Mouse (Mus musculus) NIH3T3 (cell line): ENCODE data around the gene Oxa1l.

Experiments
- DNase-seq: peaks from one replicate; pipeline ENCODE4 v3.0.0-alpha.2; 2012; ENCODE audit warnings: low read depth

The Oxa1l gene

GRCm38 (mm10) chr14:54371460-54371859 lies 10.8 kb downstream of the Oxa1l start:
- no peak for DNase-seq

DNA sequence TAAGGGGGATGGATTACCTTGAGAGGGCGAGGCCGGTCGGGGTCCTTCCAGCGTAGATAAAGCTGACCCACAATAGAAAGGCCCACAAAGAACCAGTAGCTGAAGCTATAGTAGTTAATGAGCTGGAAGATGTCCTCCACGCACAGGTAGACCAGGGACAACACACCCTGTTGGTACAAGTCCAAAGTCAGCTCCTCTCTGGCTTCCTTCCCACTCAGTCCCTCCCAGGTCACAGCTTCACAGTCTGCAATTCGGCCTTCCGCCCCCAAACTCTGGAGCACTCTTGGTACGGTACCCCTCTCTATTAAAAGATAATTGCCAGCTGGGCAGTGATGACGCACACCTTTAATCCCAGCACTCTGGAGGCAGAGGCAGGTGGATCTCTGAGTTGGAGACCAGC lies 12.3 kb downstream of the Oxa1l start:
- DNase-seq, result no peak

- DNase-seq, result peak; percentile 22
Observed at GRCm38 (mm10) chr14:54375916-54376315, 15.3 kb downstream of the Oxa1l start.

DNA sequence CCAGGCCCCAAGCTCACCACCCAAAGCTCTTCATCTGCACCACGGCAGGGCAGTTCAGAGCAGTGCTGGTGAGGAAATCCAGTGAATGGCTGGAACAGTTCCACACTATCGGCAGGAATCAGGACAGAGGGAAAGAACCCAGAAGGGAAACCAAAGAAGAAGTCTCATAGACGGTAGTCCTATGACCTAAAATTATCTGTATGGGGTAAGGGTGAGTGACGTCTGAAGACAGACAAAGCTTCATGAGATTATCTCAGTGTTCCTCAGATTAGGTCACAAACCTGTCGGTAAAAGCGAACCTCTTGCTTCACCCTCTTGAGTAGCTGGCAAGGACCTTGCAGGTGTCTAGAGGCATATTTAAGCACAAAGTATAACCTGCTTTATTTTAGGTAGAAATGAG lies 16.5 kb downstream of the Oxa1l start:
- DNase-seq, result no peak

DNA sequence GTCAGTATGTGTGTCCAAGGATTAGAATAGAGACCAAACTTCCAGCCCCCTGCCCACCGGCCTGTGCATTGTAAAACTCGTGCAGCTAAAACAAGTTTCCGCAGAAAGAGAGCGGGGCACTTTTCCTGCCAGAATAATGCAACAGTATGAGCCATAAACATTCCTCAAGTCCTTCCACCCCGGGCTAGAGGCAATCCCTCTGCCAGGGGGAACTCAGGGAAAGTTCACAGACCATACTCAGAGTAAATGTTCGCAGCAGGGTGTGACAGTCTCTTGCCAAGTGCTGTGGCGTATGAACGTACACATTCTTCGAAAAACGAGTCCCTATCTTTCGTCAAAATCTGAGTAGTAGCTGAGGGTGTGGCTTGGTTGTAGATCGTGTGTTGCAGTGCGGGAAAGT lies 18.9 kb downstream of the Oxa1l start:
- DNase-seq, result peak; percentile 34

DNA sequence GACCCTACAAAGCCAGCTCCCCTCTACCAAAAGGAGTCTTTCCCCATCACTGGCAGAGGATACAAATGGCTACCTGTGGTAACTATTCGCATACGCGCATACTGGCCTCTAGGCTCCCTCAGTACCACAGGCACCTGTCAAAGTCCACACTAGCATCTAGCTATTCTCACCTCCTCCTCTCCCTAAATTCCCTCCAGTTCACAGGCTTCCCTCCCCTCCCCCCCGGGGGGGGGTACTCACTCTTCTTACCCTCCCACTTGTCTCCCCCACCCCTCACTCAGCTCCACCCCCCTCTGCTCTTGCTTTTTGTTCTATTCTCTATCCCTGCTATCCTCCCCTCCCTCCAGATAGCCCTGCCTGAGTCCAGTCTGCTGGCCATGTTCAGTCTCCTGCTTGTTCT lies 20.0 kb downstream of the Oxa1l start:
- no peak for DNase-seq

DNA sequence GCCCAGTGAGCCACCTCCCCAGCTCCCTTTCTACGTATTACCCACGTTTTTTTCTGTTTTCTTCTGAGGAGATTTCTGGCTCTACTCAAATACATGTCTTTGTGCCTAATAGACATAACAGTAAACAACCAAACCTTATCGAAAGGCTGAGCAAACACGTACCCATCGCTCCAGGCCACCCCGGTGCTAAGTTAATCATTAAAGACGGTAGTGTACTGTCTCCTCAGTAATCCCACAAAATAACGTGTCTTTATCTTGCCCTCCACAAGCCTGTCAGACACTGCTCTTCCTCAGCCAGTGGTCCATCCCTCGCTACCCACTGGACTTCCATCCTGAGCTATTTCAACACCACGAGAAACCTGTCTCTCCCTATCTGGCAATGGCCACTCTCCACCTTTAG lies 21.2 kb downstream of the Oxa1l start:
- DNase-seq, result no peak

DNA sequence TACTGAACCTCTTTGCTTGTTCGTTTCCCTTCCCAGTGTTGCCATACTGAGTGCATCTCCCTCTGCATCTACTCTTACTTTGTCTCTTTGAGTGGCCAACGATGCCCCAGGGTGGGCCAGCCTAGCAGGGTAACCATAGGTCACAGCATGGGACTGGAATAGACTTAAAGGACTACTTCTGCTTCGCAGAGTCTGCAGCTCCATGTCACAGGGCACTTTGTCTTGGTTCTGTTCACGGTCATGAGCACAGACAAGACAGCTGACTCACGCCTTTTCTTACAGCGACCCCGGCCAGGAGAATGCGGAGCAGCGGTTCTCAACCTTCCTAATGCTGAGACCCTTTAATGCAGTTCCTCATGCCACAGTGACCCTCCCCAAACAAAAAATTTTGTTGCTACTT lies 22.0 kb downstream of the Oxa1l start:
- no peak for DNase-seq

DNA sequence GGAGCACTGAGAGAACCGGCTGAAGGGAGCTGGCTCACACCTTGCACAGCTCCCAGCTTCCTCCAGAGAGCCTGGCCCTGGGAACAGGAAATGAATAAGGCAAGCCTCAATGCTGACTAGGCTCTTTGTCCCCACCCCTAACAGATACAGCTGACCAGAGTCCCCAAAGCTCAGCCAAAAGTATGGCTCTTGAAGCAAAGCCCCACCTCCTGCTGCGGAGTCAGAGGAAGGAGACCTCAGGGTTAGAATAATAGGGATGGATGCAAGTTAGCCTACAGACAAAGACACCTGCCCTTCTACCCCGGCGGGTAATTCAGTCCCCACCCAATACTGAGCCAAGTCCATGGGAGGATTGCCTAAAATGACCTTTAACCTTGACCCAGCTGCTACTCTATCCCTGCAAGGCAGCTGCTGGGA lies 22.7 kb downstream of the Oxa1l start:
- DNase-seq, result no peak

DNA sequence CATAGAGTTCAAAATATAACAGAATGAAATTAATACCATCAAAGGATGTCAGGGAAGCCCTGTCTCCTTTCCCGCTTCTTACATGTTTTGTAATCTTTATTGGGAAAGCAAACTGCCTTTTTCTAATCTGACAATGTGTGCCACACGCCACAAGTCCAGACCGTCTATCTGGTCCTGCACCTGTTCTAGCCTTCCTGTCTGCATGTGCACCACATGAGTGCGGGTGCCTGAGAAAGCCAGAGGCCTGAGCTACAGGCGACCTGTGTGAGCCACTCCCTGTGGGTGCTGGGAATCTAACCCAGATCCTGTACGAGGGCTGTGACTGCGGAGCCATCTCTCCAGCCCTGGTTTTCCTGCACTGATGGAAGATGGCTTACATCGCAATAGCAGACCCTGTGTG lies 23.8 kb downstream of the Oxa1l start:
- DNase-seq, result no peak

DNA sequence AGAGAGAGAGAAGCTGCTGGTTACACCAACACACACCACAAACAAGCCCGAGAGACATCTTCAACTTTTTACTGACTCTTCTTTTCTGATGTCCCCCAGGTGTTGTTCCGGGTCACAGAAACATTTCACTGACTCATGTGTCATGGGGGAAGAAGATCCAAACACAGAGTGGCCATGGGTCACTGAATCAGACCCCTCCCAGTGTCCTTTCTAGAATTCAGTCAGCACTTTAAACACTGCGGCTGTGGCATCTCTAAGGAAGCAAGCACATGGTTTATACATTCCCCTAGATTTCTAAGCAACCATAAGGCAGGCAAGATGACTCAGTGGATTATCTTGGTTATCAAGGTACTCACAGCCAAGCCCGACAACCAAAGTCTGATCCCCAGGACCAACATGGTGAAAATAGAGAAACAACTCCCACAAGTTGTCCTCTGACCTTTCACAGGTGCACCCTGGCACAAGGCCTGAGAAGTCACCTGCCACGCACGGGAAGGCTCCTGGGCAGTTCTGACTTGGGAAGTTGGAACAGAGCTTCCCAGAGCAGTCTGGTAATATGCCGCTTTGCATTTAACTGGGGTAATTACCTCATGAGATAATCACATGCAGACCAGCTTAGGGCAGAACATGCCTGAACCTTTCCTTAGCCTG lies 25.5 kb downstream of the Oxa1l start:
- DNase-seq, result no peak

DNA sequence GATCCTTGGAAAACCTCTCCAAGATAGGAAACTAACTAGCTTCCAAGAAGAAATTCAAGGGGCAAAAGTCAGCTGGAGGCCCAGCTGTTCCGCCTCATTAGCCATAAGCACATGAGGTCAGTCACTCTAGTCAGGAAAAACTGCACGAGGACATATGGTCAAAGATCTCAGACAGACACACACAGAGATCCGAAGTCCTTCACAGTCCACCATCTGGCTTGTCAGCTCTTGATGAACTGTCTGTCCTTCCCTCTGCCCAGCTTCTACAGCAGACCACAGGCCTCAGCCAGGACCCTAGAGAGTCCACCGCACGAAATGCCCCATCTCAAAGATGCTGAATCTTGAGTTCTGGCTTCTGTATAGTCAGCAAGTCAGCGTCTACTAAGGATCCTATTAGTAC lies 26.9 kb downstream of the Oxa1l start:
- DNase-seq, result no peak

DNA sequence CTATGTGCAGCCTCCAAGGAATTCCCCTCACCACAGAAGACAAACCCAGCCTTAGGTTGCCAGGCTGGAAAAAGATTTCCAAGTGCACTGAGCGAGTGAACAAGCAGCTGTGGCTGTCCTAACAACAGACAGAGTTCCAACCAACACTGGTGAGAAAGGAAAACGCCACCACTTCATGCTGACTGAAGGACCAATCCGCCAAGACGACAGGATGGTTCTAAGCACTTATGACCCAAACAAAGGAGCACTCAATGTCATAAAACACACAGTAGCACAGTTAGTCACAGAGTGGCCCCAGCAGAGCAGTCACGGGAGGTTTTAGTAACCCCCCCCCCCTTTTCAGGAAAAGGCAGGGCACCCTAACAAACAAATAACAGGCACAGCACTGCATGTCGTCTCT lies 30.2 kb downstream of the Oxa1l start:
- DNase-seq, result no peak

DNA sequence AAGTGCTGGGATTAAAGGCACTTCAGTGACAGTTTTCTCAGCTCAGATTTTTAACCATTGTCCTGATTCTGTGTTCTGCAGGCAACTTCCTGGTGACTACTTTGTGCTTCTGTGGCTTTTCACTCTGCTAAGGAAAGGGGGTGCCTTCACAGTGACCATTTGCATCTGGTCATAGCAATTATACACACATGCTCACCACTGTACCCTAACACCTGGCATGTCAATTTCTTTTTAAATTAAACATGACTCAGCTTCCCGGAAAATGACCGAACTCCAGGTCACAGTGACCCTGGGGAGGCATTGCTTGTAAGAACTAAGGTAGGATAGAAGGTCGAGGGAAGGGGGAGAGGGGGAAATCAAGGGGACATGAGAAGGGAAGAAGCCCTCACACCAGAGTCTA lies 33.2 kb downstream of the Oxa1l start:
- DNase-seq, result no peak

DNA sequence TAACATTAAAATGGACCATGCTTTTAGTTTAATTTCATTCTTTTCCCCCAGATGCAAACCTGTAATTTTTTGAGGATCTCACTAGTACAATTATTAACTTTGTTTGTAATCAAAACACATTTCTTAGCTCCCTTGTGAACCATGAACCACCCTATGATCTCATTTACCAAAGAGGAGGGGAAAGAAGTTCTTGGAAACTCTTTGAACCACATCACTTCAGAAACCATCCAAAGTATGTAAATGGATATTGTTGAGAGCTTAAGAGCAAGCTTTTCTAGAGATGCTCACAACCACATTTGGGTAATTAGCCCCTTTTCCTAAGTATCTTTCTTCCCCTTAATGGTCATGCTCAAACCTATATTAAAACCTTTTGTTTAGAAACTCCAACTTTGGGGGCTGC lies 33.7 kb downstream of the Oxa1l start:
- no peak for DNase-seq

DNA sequence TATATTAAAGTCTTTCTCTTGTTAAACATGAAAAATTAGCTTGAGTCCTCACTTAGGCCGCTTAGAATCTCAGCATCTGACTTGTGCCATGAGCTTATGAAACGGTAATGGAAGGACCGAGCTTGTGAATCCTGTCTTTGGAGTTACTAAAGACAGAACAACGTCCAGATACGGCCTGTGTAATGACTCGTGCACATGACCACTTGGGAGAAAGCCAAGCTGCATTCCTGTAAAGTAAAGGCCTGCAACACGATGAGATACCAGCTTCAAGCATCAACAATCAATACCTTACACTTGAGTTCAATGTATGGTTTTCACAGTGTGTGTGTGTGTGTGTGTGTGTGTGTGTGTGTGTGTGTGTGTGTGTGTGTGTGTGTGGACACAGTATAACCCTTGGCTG lies 36.1 kb downstream of the Oxa1l start:
- DNase-seq, result peak; percentile 73

DNA sequence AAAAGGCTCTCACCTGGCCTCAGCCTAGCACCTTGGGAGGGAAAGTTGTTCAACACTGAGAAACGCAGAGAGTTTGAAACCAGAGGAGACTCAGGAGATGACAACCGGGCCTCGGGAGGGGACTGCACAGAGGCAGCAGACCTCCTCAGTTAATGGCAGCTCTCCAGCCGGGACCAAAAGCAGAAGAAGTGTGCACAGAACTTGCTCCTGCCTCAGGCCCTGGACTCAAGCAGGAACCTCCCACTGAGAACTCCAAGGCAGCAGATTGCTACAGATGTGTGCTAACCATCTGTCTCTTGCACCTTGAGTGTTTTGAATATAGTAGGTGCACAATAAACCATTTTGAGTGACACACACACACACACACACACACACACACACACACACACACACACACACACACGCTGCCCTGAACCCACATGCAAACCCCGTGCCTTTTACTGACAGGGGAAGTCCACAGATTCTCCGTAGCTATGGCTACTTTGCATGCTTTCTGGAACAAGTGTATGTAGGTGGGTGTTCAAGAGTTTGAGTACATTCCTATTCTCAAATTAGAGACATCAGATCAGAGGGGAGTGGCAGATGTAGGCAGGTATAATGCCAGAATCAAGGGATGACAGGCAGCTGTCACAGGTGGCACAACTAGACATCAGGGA lies 37.4 kb downstream of the Oxa1l start:
- no peak for DNase-seq

DNA sequence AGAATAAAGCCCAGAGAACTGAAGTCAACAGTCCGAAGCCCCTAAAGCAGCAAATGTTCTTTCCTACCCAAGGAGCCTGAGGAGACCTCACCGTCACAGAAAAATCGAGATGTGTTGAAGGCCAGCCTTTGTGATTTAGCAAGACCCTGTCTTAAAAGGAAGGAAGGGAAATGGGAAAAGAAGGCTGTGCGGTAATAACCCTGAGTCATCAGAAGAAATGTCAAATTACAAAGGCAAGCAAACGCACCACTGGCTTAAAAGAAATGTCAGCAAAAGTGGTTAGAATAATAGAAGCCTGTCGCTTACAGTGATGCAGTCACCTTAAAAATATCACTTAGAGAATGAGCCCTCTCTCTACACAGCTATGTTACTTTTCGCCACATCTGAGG lies 37.9 kb downstream of the Oxa1l start:
- no peak for DNase-seq

DNA sequence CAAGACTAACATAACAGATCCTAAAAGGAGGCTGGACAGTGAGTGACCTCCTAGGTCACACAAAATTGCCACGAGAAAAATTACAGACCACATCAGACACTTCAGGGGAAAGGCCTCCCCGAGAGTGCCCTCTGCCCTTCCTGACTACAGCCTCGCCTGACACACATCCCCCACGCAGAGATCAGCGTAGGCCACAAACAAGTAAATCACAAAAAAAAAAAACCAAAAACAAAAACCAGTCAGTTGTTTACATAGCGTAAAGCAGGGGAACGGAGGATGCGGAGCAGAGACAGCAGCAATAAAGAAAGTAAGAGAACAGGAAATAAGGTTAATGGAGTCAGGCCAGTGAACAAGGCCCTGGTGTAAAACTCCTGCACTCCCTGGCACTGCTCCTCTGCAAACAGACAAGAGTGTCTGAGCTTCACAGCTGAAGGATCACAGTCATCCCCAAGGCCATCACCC lies 38.3 kb downstream of the Oxa1l start:
- DNase-seq, result no peak

GRCm38 (mm10) chr14:54401723-54402122 lies 41.1 kb downstream of the Oxa1l start:
- no peak for DNase-seq

DNA sequence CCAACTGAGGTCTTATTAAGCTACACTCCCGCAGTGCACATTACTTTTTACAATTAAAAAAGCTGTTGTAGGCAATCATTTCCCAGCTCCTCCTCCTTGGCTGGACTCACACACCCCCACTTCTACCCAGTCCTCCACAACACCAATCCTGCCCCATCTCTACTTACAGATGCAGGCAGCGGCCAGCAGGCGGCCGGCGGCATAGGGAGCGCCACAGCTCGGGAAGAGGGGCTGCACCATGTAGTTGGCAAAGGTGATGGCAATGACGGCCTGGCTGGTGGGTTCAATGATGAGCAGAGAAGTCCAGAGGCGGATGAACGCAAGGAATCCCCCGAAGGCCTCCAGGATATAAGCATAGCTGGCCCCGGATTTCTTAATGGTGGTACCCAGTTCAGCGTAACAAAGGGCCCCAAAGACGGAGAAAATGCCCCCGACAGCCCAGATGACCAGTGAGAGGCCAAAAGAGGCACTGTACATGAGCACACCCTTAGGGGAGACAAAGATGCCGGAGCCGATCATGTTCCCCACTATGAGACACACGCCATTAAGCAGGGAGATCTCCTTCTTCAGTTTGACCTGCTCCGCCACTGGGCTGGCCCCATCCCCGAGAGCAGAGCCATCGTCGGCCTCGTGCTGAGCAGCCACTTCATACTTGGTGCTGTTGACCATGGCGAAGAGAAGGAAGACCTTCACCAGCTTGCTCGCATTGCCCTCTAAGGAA lies 47.9 kb downstream of the Oxa1l start:
- DNase-seq, result no peak

DNA sequence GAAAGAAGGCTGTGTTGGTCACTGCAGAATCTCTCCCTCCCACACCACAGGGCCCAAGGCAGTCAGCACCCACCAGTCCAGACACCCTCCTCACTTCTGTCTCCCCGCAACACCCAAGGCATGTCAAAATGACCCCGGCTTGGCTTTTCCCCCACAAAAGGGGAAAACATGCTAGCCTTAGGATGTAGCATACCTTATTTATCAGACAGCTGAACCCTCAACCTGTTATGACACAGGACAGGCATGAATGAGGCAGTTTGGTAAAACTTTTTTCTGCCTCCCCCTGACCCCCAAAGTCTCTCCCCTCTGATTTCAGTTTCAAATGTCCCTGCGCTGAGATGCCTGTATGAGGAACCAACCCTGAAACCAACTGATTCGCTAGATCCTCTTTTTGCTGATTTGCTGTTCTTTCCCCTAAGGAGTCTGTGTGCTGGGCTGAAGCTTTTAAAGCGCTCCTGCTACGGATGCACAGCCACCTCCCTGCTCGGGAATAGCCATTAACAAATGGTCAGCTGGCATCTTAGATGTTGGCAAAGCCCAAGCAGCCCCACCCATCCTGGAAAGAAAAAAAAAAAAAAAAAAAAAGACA lies 48.5 kb downstream of the Oxa1l start:
- no peak for DNase-seq
